Mouse (Mus musculus): Measurements from ENCODE around the gene Osbpl7. TPM values are rescaled to one million over a fixed set of nuclear protein-coding genes. Genes with fewer than 3 reads are reported as not detected.

Osbpl7 gene
- total and polyA plus RNA-seq, 3 experiments: 11.5 to 18.9 TPM; not detected in 1

DNA sequence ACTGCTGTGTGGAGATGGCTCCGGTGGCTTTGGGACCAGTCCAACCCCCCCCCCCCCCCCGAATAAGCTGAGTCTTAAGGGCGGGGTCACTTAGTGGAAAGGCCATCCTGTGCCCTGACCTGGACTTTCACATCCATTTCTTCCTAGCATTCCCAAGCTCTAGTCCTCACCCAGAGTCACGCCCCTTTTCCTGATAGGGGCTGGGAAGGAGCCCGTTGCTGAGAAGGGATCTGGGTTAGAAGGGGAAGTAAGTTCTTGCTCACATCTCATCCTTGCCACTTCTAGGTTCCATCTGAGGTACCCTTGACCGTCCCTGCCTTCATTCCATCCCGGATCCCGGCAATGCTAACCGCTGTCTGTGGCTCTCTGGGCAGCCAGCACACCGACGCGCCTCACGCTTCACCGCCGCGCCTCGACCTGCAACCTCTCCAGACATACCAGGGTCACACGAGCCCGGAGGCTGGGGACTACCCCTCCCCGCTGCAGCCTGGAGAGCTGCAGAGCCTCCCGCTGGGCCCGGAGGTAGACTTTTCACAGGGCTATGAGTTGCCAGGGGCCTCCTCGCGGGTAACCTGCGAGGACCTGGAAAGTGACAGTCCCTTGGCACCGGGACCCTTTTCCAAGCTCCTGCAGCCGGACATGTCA lies 29.2 kb upstream of the Osbpl7 start:
- peaks cover 6 to 7% of the 10 kb centered on the region in 2 experiments for H3K27me3 ChIP-seq (ENCODE audit: control insufficient read depth in 1 of 2, insufficient read depth in 2 of 2, low read length in 2 of 2)
- H3K79me2 ChIP-seq (ENCODE audit: control insufficient read depth, insufficient read depth, low read length, poor library complexity): no peaks in the 10 kb centered on the region; the same call in 1 of the 2 replicates
- DNase-seq (ENCODE audit: low read depth, low spot score): no peak
- H3K9ac ChIP-seq (ENCODE audit: control insufficient read depth, low read depth, low read length, poor library complexity, severe bottlenecking): no peak overlapping the region
- H3K9me3 ChIP-seq (replicated peaks; ENCODE audit: insufficient read depth, low read length): no peaks in the 10 kb centered on the region
- H3K4me3 ChIP-seq (ENCODE audit: control insufficient read depth in 1 of 2, insufficient read depth in 1 of 2, low read depth in 2 of 2, low read length in 2 of 2): no peak overlapping the region
- H3K4me1 ChIP-seq (ENCODE audit: control insufficient read depth in 1 of 2, insufficient read depth in 2 of 2, low read length in 2 of 2): peaks cover 0 to 9% of the 10 kb centered on the region in 2 experiments; a peak in 2 of 4 replicates
- H3K27ac ChIP-seq (ENCODE audit: control insufficient read depth, low read depth, low read length): no peak overlapping the region
- TF ChIP-seq NELFE (IDR thresholded peaks at IDR 0.05; ENCODE audit: low read depth, low read length): no peak
- no peak for TF ChIP-seq EP300 (IDR thresholded peaks at IDR 0.05; ENCODE audit: low read depth in 1 of 2, low read length in 2 of 2)
- TF ChIP-seq USF1 (IDR thresholded peaks at IDR 0.05; ENCODE audit: low read depth, low read length): no peak
- TF ChIP-seq SMC3 (IDR thresholded peaks at IDR 0.05; ENCODE audit: low read depth, low read length): no peak
- no peak for TF ChIP-seq NRF1 (IDR thresholded peaks at IDR 0.05; ENCODE audit: insufficient read depth, low read depth, low read length, poor library complexity, severe bottlenecking)
- no peak for TF ChIP-seq ELF1 (IDR thresholded peaks at IDR 0.05; ENCODE audit: low read depth, low read length)
- no peak for TF ChIP-seq CTCF (IDR thresholded peaks at IDR 0.05 in 2 of 3, conservative IDR thresholded peaks at IDR 0.05 in 1 of 3; ENCODE audit: control insufficient read depth in 1 of 3, insufficient read depth in 1 of 3, low read depth in 2 of 3, low read length in 3 of 3, poor library complexity in 1 of 3, severe bottlenecking in 1 of 3)
- no peak for TF ChIP-seq ZKSCAN1 (IDR thresholded peaks at IDR 0.05; ENCODE audit: low read depth, low read length)
- no peak for TF ChIP-seq KAT2A (conservative IDR thresholded peaks at IDR 0.05; ENCODE audit: low read depth, low read length)
- TF ChIP-seq ZC3H11A (IDR thresholded peaks at IDR 0.05; ENCODE audit: low read depth, low read length): no peak
- TF ChIP-seq ZMIZ1 (IDR thresholded peaks at IDR 0.05; ENCODE audit: low read depth, low read length): no peak
- TF ChIP-seq ZNF384 (IDR thresholded peaks at IDR 0.05; ENCODE audit: low read depth, low read length): no peak
- TF ChIP-seq GABPA (IDR thresholded peaks at IDR 0.05; ENCODE audit: low read depth, low read length): no peak
- no peaks in the 10 kb centered on the region for H3K36me3 ChIP-seq (ENCODE audit: control insufficient read depth in 1 of 2, insufficient read depth in 2 of 2, low read length in 2 of 2)

- Histone ChIP-seq H3K36me3 (ENCODE audit: control insufficient read depth in 1 of 2, insufficient read depth in 2 of 2, low read length in 2 of 2) (no peaks in the 10 kb centered on the region), H3K79me2 (ENCODE audit: control insufficient read depth, insufficient read depth, low read length, poor library complexity) (no peaks in the 10 kb centered on the region; the same call in 1 of the 2 replicates), H3K27ac (ENCODE audit: control insufficient read depth, low read depth, low read length) (no peak overlapping the region), H3K9me3 (replicated peaks; ENCODE audit: insufficient read depth, low read length) (no peaks in the 10 kb centered on the region), H3K27me3 (ENCODE audit: control insufficient read depth in 1 of 2, insufficient read depth in 2 of 2, low read length in 2 of 2) (peaks cover 3 to 5% of the 10 kb centered on the region in 2 experiments), H3K9ac (ENCODE audit: control insufficient read depth, low read depth, low read length, poor library complexity, severe bottlenecking) (peak overlapping the region; percentile 63), H3K4me3 (ENCODE audit: control insufficient read depth in 1 of 2, insufficient read depth in 1 of 2, low read depth in 2 of 2, low read length in 2 of 2) (peak overlapping the region; percentile 51 to 59; a peak in 3 of 4 replicates), H3K4me1 (ENCODE audit: control insufficient read depth in 1 of 2, insufficient read depth in 2 of 2, low read length in 2 of 2) (peaks cover 0 to 9% of the 10 kb centered on the region in 2 experiments; a peak in 2 of 4 replicates)
- peak; percentile 69 for DNase-seq (ENCODE audit: low read depth, low spot score)
- TF ChIP-seq ZC3H11A (IDR thresholded peaks at IDR 0.05; ENCODE audit: low read depth, low read length) (peak; percentile 55; the same call in 1 of the 2 replicates), ELF1 (IDR thresholded peaks at IDR 0.05; ENCODE audit: low read depth, low read length) (no peak), MEF2A (IDR thresholded peaks at IDR 0.05; ENCODE audit: extremely low read depth, insufficient replicate concordance, low read depth, low read length, poor library complexity, severe bottlenecking) (no peak), POLR2A (IDR thresholded peaks at IDR 0.05; ENCODE audit: control insufficient read depth in 1 of 2, insufficient read depth in 1 of 2, low read depth in 1 of 2, low read length in 2 of 2, poor library complexity in 1 of 2) (no peak), SMC3 (IDR thresholded peaks at IDR 0.05; ENCODE audit: low read depth, low read length) (peak; percentile 68), RAD21 (IDR thresholded peaks at IDR 0.05; ENCODE audit: low read depth, low read length) (peak; percentile 58), CTCF (IDR thresholded peaks at IDR 0.05 in 2 of 3, conservative IDR thresholded peaks at IDR 0.05 in 1 of 3; ENCODE audit: control insufficient read depth in 1 of 3, insufficient read depth in 1 of 3, low read depth in 2 of 3, low read length in 3 of 3, poor library complexity in 1 of 3, severe bottlenecking in 1 of 3) (peak; percentile 40 to 82 (median 70)), CHD1 (IDR thresholded peaks at IDR 0.05; ENCODE audit: low read depth, low read length) (no peak)
These were observed 28.4 kb upstream of the Osbpl7 start for GRCm38 (mm10) chr11:97021873-97022484.

Data from MEL (cell line).